Mouse (Mus musculus) ES-E14 (cell line): ENCODE measurements around the gene Add3.

Experiments
- CHD2 ChIP-seq: IDR thresholded peaks from 2 replicates; pipeline ENCODE4 v1.6.1; 2014; ENCODE audit warnings: mild to moderate bottlenecking, low read depth, low read length, inconsistent platforms
- HCFC1 ChIP-seq: IDR thresholded peaks from 2 replicates; pipeline ENCODE4 v1.6.1; 2012; ENCODE audit warnings: low read length, inconsistent platforms, borderline replicate concordance; ENCODE audit not compliant: insufficient read depth
- ZC3H11A ChIP-seq: IDR thresholded peaks from 2 replicates; pipeline ENCODE4 v1.6.1; 2012; ENCODE audit warnings: low read depth, mild to moderate bottlenecking, inconsistent platforms, low read length, borderline replicate concordance
- ZNF384 ChIP-seq: IDR thresholded peaks from 2 replicates; pipeline ENCODE4 v1.6.1; 2012; ENCODE audit warnings: low read depth, low read length, inconsistent platforms

- no peak for TF ChIP-seq CHD2
- no peak for TF ChIP-seq ZC3H11A
- TF ChIP-seq ZNF384: no peak
- TF ChIP-seq HCFC1: no peak
These were observed 117.7 kb downstream of the Add3 start for GRCm38 (mm10) chr19:53257631-53258560.
